Mouse (Mus musculus): Measurements from ENCODE around the gene Atg16l1.

Gene Atg16l1

GRCm38 (mm10) chr1:87829621-87830211 is 74.0 kb downstream of the Atg16l1 start:
- DNase-seq (ENCODE audit: low read depth) = no peak

GRCm38 (mm10) chr1:87836453-87836852 is 80.8 kb downstream of the Atg16l1 start:
- no peak for DNase-seq (ENCODE audit: low read depth)

DNA sequence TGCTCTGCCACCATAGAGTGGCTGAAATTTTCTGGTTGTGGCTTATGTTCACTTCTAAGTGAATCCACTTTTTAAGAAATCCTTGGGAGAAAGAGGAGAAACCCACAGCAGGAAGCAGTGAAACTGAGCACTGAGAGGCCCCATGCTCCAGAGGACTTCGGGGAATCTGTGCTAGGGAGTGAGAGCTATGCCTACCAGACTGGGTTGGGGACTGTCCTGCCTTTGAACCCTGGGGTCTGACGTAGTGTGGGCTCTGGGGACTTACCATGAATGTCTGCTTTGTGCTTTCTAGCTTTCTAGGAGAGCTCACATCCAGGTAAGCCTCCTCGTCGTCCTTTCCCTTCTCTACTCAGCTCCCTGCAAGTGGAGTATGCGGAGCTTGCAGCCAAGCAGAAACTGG is 81.3 kb downstream of the Atg16l1 start:
- DNase-seq (ENCODE audit: low read depth) = no peak

- no peak for DNase-seq (ENCODE audit: low read depth)
These were observed 84.9 kb downstream of the Atg16l1 start for GRCm38 (mm10) chr1:87840411-87841208.

Data from c-Kit-positive CD71-positive TER-119-negative erythroid progenitor cells, embryonic 14.5 days (primary cell).